In genomic region chr4:133887249-133887648, GRCm38 (mm10) we compare ENCODE assay signal across 8 mouse cellular contexts. TPM values are rescaled to one million over a fixed set of nuclear protein-coding genes. Genes with fewer than 3 reads are reported as not detected.
DNase-seq lines count a peak whose midpoint lies in the region; ATAC-seq and TF ChIP-seq lines count a peak whose summit lies in the region.

No protein-coding gene starts in this region.

- H3K27ac ChIP-seq in limb, embryonic 13.5 days = peak overlapping the region; percentile 90

- intact Hi-C loops in heart, postnatal 14 days (cut with DNase I) = no loop called here

- peak; percentile 60 for ATAC-seq in limb, embryonic 13.5 days (ENCODE audit: low FRiP score, low read depth)

- 0% methylated on average over 20 of the region's 32 CpGs for WGBS in limb, embryonic 13.5 days

- peak; percentile 55 for DNase-seq in CD4-positive helper T cell, adult 2 months (ENCODE audit: low read depth, low spot score)
- DNase-seq in cerebellum, postnatal 14 days = peak; percentile 69 to 71
- DNase-seq in heart, postnatal 14 days = peak; percentile 31 to 40
- no peak for DNase-seq in thymus, postnatal 0 days (ENCODE audit: low spot score)
- DNase-seq in left cerebral cortex, adult 8-10 months (ENCODE audit: low spot score in 2 of 2) = no peak

- H3ac ChIP-seq in myocyte (ENCODE audit: control insufficient read depth, insufficient read length) = peak overlapping the region; percentile 54

- H3K4me3 ChIP-seq in E14TG2a.4 (replicated peaks; ENCODE audit: low read length) = peak overlapping the region; percentile 88
- peak overlapping the region; percentile 85 for H3K4me3 ChIP-seq in limb, embryonic 13.5 days
- H3K4me3 ChIP-seq in myocyte = peak overlapping the region; percentile 15

- H3K27me3 ChIP-seq in E14TG2a.4 (ENCODE audit: insufficient read depth, low read length) = no peaks in the 10 kb centered on the region
- no peaks in the 10 kb centered on the region for H3K27me3 ChIP-seq in limb, embryonic 13.5 days
- peaks cover 6% of the 10 kb centered on the region for H3K27me3 ChIP-seq in myocyte (ENCODE audit: control insufficient read depth, insufficient read depth, insufficient read length)

- H3K9ac ChIP-seq in limb, embryonic 13.5 days = peak overlapping the region; percentile 93

- H3K4me2 ChIP-seq in limb, embryonic 13.5 days (replicated peaks) = peak overlapping the region; percentile 89
- H3K4me2 ChIP-seq in myocyte (ENCODE audit: low read depth) = peak overlapping the region; percentile 82

- no peaks in the 10 kb centered on the region for H3K9me3 ChIP-seq in E14TG2a.4 (ENCODE audit: low read length)
- no peaks in the 10 kb centered on the region for H3K9me3 ChIP-seq in limb, embryonic 13.5 days

- no peak for TF ChIP-seq CTCF in E14TG2a.4 (conservative IDR thresholded peaks at IDR 0.05; ENCODE audit: low read length)

- H3K4me1 ChIP-seq in E14TG2a.4 (replicated peaks; ENCODE audit: low read depth, low read length) = peaks cover 61% of the 10 kb centered on the region
- peaks cover 33% of the 10 kb centered on the region for H3K4me1 ChIP-seq in limb, embryonic 13.5 days

- H3K36me3 ChIP-seq in E14TG2a.4 (ENCODE audit: insufficient read depth, low read length) = peaks cover 28% of the 10 kb centered on the region
- no peaks in the 10 kb centered on the region for H3K36me3 ChIP-seq in limb, embryonic 13.5 days
- no peaks in the 10 kb centered on the region for H3K36me3 ChIP-seq in myocyte (ENCODE audit: control insufficient read depth, insufficient read depth)

- H3K79me2 ChIP-seq in myocyte (ENCODE audit: control insufficient read depth, insufficient read depth) = no peaks in the 10 kb centered on the region

- no peak for TF ChIP-seq POLR2A in myocyte (IDR thresholded peaks at IDR 0.05; ENCODE audit: insufficient read length, low read depth)

TF ChIP-seq in myocyte, 11 proteins besides CTCF, POLR2A, EP300 and RAD21:
- no peak for TF ChIP-seq TCF3 (IDR thresholded peaks at IDR 0.05; ENCODE audit: insufficient read length, low read depth)
- no peak for TF ChIP-seq MYOG (IDR thresholded peaks at IDR 0.05; ENCODE audit: control insufficient read depth in 1 of 3, insufficient read depth in 1 of 3, insufficient read length in 2 of 3, low read depth in 2 of 3)

RNA-seq across cellular contexts. Expression of gene Rps6ka1, which starts 0.3 kb away (rescaled TPM):
- 1 to 10 TPM; 7.4 to 9.3 TPM for total RNA-seq in heart, postnatal 14 days (2021)
- 38.4 and 42.2 TPM in 2 replicates for polyA plus RNA-seq in limb, embryonic 13.5 days (2015; fragmentation: Nextera tagmentation; extraction: Ambion mirVana)
- polyA plus RNA-seq in myocyte (2012; fragmentation: generic; extraction: Trizol) = 1.7 TPM
- polyA plus RNA-seq in thymus, postnatal 0 days (2015; fragmentation: Nextera tagmentation; extraction: Ambion mirVana) = 37.3 and 38.8 TPM in 2 replicates
- total RNA-seq in left cerebral cortex, adult 8-10 months (2022) = 10 to 100 TPM; 15.3 to 19.2 (median 17.7) TPM

Comparison
In these comparisons a context has a peak if more than half of its experiments do, and no peak if none do; other contexts are left out.
1. DNase-seq: peak in CD4-positive helper T cell, adult 2 months (single experiment), cerebellum, postnatal 14 days (2 of 2) and heart, postnatal 14 days (2 of 2); none in thymus, postnatal 0 days (single experiment) and left cerebral cortex, adult 8-10 months (0 of 2).
2. H3K4me3 ChIP-seq: peak in every context shown above with its lines; median percentile 88 in E14TG2a.4; 85 in limb, embryonic 13.5 days; 15 in myocyte.
3. RNA of gene Rps6ka1, which starts 0.3 kb away (polyA plus RNA-seq): 38.4 to 42.2 TPM in limb, embryonic 13.5 days and 37.3 to 38.8 TPM in thymus, postnatal 0 days; 1.7 TPM in myocyte (single experiment); every median in the first group is over 10 times any median in the second.